Mouse (Mus musculus): ENCODE measurements around the gene Dppa4.

Dppa4 gene

GRCm38 (mm10) chr16:48328420-48328819 lies 44.9 kb downstream of the Dppa4 start:
- no peak for DNase-seq

- no peak for DNase-seq
These were observed 48.3 kb downstream of the Dppa4 start for GRCm38 (mm10) chr16:48331822-48332221.

- no peak for DNase-seq
These were observed 51.8 kb downstream of the Dppa4 start for GRCm38 (mm10) chr16:48335326-48335725.

All from lung, adult 18-20 months (tissue).